Mouse (Mus musculus) small intestine, adult 2 months (tissue): ENCODE results near the gene Adamts6. TPM values are rescaled to one million over a fixed set of nuclear protein-coding genes. Genes with fewer than 3 reads are reported as not detected.

Experiments
- H3K27ac ChIP-seq: fragments of 200-500 bp; 2 replicates; pipeline ENCODE4 v1.5.1; 2012; ENCODE audit warnings: low read depth, low read length, control low read depth, inconsistent platforms; ENCODE audit not compliant: insufficient read depth
- H3K27me3 ChIP-seq: fragments of 200-500 bp; 2 replicates; pipeline ENCODE4 v1.6.1; 2012; ENCODE audit warnings: mild to moderate bottlenecking, moderate library complexity, low read length, inconsistent platforms; ENCODE audit not compliant: control insufficient read depth, insufficient read depth
- H3K36me3 ChIP-seq: fragments of 200-500 bp; 2 replicates; pipeline ENCODE4 v1.6.1; 2012; ENCODE audit warnings: mild to moderate bottlenecking, low read length, control low read depth, inconsistent platforms; ENCODE audit not compliant: control insufficient read depth, insufficient read depth
- H3K4me1 ChIP-seq: fragments of 200-500 bp; 2 replicates; pipeline ENCODE4 v1.6.1; 2012; ENCODE audit warnings: low read length, inconsistent platforms, mixed read lengths; ENCODE audit not compliant: control insufficient read depth, insufficient read depth, insufficient read length
- H3K4me3 ChIP-seq: fragments of 200-500 bp; 2 replicates; pipeline ENCODE4 v1.5.1; 2012; ENCODE audit warnings: low read depth, mild to moderate bottlenecking, control low read depth, inconsistent platforms, low read length, moderate library complexity
- CTCF ChIP-seq: fragments of 200-500 bp; IDR thresholded peaks from 2 replicates; pipeline ENCODE4 v1.5.1; 2012; ENCODE audit warnings: low read depth, mild to moderate bottlenecking, control low read depth, inconsistent platforms, low read length, moderate library complexity, mixed read lengths; ENCODE audit not compliant: insufficient replicate concordance, insufficient read length; ENCODE audit errors: extremely low read depth
- POLR2A ChIP-seq: fragments of 200-500 bp; IDR thresholded peaks from 2 replicates; pipeline ENCODE4 v1.6.1; 2012; ENCODE audit warnings: low read depth, mild to moderate bottlenecking, control low read depth, inconsistent platforms, low read length, moderate library complexity
- whole genome bisulfite sequencing: fragments of 180-500 bp; shearing (Covaris S2); methylation state at CpG from one replicate; pipeline ENCODE4 v1.1.7; 2018; 5-methylcytosine and 5-hydroxymethylcytosine counted together
- polyA plus RNA-seq: library from polyadenylated mRNA; depleted of rRNA; stranded (reverse); fragments of >200 nt; gene quantifications from 2 replicates; pipeline ENCODE4 v1.2.3, GENCODE M21; 2012

Gene Adamts6
- polyA plus RNA-seq, 1 experiment = 0.68 TPM

- Histone ChIP-seq H3K27me3 (no peaks in the 10 kb centered on the region), H3K4me1 (no peaks in the 10 kb centered on the region), H3K36me3 (no peaks in the 10 kb centered on the region), H3K27ac (no peak overlapping the region), H3K4me3 (no peak overlapping the region)
- WGBS = 65% methylated on average over 3 of the region's 3 CpGs
- no peak for TF ChIP-seq CTCF
- no peak for TF ChIP-seq POLR2A
Measured at GRCm38 (mm10) chr13:104497592-104497991, 210.0 kb downstream of the Adamts6 start.

DNA sequence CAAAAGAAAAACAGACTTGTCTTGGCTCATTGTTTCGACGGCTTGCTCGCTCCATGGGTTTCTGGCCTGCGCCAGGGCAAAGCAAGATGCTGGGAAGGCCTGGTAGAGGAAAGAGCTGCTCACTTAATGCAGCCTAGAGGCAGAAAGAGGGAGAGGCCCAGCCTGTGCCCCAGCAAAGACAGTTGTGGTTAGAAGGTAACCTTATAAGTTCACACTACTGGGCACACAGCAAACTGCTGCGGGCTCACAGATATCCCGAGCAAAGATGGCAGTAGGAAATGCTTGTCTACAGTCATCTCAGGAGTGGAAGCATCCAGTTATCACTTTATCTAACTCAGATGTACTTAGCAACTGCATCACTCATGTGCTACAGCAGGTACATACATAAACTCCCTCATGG, 211.0 kb downstream of the Adamts6 start:
- Histone ChIP-seq H3K27me3 (no peaks in the 10 kb centered on the region), H3K36me3 (no peaks in the 10 kb centered on the region), H3K4me1 (no peaks in the 10 kb centered on the region), H3K27ac (no peak overlapping the region), H3K4me3 (no peak overlapping the region)
- TF ChIP-seq CTCF (no peak), POLR2A (no peak)
- WGBS = 97% methylated on average over 6 of the region's 6 CpGs

GRCm38 (mm10) chr13:104499116-104500040, 211.7 kb downstream of the Adamts6 start:
- Histone ChIP-seq H3K4me3 (no peak overlapping the region), H3K27ac (no peak overlapping the region), H3K36me3 (no peaks in the 10 kb centered on the region), H3K27me3 (no peaks in the 10 kb centered on the region), H3K4me1 (no peaks in the 10 kb centered on the region)
- 66% methylated on average over 9 of the region's 9 CpGs for WGBS
- TF ChIP-seq POLR2A = no peak
- no peak for TF ChIP-seq CTCF

GRCm38 (mm10) chr13:104502406-104502805, 214.8 kb downstream of the Adamts6 start:
- Histone ChIP-seq H3K36me3 (no peaks in the 10 kb centered on the region), H3K4me1 (no peaks in the 10 kb centered on the region), H3K27ac (no peak overlapping the region), H3K27me3 (no peaks in the 10 kb centered on the region), H3K4me3 (no peak overlapping the region)
- TF ChIP-seq CTCF (no peak), POLR2A (no peak)
- 88% methylated on average over 7 of the region's 7 CpGs for WGBS

DNA sequence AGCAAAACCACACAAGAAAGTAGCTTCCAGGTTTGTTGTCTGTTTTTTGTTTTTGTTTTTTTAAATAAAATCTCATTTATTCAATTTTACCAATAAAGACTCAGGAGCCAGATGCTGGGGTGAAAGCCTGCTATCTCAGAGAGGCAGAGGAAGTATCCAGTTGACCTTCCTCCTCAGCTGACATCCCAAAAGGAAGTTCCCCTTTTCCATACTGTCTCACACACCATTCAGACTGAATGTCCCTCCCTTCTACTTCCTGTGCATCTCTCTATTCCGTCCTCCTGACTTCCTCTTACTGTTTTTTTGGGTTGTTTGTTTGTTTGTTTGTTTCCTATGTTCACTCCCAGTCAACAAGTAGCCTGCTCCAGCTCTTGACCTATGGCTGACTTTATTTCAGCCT, 216.4 kb downstream of the Adamts6 start:
- Histone ChIP-seq H3K4me3 (no peak overlapping the region), H3K27me3 (no peaks in the 10 kb centered on the region), H3K4me1 (no peaks in the 10 kb centered on the region), H3K36me3 (no peaks in the 10 kb centered on the region), H3K27ac (no peak overlapping the region)
- 68% methylated on average over 1 of the region's 1 CpGs for WGBS
- TF ChIP-seq CTCF (no peak), POLR2A (no peak)

DNA sequence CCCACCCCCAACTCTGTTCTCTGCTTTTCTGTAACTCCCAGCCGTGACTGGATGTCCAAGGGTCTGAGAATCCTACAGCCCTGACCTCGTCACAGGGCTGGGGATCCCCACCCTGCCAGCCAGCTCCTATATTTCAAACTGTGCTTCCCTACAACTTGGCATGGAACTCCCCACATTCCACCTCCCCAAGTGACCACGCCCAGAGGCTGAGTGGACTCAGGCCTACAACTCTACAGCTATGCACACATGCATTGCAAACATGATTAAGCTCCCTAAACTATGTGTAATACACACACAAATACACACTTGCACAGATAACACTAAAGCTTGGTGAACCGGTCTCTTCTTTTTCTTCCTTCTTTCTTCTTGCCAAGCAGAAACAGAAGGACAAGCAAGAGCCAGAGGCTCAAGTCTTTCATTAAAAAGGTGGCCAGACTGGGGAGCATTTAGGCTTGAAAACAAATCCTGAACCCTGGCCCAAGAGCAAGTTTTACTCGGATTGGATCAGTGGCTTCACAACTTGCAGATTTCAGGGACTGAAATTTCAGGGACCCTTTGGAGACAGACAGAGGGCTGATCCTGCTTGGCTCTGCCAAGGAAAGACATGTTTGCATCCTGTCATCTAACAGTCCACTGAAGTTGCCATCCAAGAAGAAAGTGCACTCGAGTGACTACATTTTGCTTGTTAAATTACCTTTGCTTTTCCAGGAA, 218.7 kb downstream of the Adamts6 start:
- H3K36me3 ChIP-seq = no peaks in the 10 kb centered on the region
- TF ChIP-seq POLR2A (no peak), CTCF (no peak)
- WGBS = 65% methylated on average over 6 of the region's 6 CpGs

GRCm38 (mm10) chr13:104507671-104508070, 220.0 kb downstream of the Adamts6 start:
- no peaks in the 10 kb centered on the region for H3K36me3 ChIP-seq
- H3K27me3 ChIP-seq = no peaks in the 10 kb centered on the region
- 83% methylated on average over 6 of the region's 6 CpGs for WGBS
- H3K27ac ChIP-seq = no peak overlapping the region
- H3K4me1 ChIP-seq = no peaks in the 10 kb centered on the region
- no peak for TF ChIP-seq CTCF
- TF ChIP-seq POLR2A = no peak
- no peak overlapping the region for H3K4me3 ChIP-seq

More for the DNA sequence above, 218.7 kb downstream of the Adamts6 start:
- Histone ChIP-seq H3K4me1 (no peaks in the 10 kb centered on the region), H3K4me3 (no peak overlapping the region), H3K27ac (no peak overlapping the region), H3K27me3 (no peaks in the 10 kb centered on the region)
